Mouse (Mus musculus) left cerebral cortex, adult 9 months (tissue): ENCODE measurements at regions not wholly inside any gene's neighbourhood (a gene's known extent, or its start where the extent isn't known, plus 50 kb on each side); places are given as distances from the start of the nearest gene placed in this dataset.

ENCODE experiments used
- DNase-seq, 2 experiments: peaks; one replicate each; pipeline ENCODE4 v3.0.0; 2022; ENCODE audit warnings: low spot score in 2 of 2

GRCm38 (mm10) chr10:72551561-72551960 lies 103.1 kb upstream of the Zwint start:
- no peak for DNase-seq

- no peak for DNase-seq
These were observed 80.5 kb upstream of the Zwint start for GRCm38 (mm10) chr10:72573991-72574652.

- DNase-seq = no peak
These were observed 76.9 kb upstream of the Zwint start for GRCm38 (mm10) chr10:72577713-72578112.

- DNase-seq = no peak
These were observed 76.1 kb upstream of the Zwint start for GRCm38 (mm10) chr10:72578501-72578900.

GRCm38 (mm10) chr10:72581311-72581710 lies 73.3 kb upstream of the Zwint start:
- DNase-seq = no peak

GRCm38 (mm10) chr10:72588561-72588960 lies 66.1 kb upstream of the Zwint start:
- DNase-seq = no peak

GRCm38 (mm10) chr10:72593049-72593448 lies 61.6 kb upstream of the Zwint start:
- no peak for DNase-seq
